Mouse (Mus musculus): ENCODE measurements around the gene Armc7.
"Not testable (repeated sequence)": the region's sequence is repeated elsewhere in the genome, so short reads cannot be mapped to it uniquely, and the experiment has no call there.

Gene Armc7

GRCm38 (mm10) chr11:115526446-115526845 lies 51.0 kb downstream of the Armc7 start:
- not testable (repeated sequence) for DNase-seq (ENCODE audit: low read depth, low spot score)

- no peak for DNase-seq (ENCODE audit: low read depth, low spot score)
Observed at GRCm38 (mm10) chr11:115534759-115535371, 59.4 kb downstream of the Armc7 start.

DNA sequence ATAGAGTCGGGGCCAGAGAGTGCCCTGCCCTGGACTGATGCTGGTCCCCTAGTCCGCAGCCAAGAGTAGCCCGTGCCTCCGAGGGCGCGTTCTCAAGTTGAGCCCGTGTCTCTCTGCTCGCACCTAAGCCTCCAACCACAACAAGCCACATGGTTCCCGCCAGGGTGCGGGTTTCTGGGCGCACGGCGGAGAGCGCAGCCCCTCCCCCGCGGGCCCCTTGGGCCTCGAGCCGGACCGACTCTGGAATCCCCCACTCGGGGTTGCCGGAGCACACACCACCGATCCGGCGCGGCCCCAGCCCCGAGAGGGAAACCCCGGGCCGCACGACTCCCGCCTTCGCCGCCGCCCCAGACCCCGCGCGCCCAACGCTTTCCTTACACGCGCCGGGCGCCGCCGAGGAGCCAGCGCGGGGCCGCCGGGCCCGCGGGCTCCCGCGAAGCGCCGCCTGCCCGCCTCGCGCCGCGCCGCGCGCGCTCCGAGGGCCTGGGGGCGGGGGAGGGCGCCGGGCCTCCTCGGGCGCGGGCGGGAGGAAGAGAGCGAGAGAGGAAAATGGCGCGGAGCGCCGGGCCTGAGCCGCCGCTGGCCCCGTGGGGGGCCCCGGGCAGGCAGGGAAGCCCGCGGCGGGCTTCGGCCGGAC lies 60.1 kb downstream of the Armc7 start:
- no peak for DNase-seq (ENCODE audit: low read depth, low spot score)

DNA sequence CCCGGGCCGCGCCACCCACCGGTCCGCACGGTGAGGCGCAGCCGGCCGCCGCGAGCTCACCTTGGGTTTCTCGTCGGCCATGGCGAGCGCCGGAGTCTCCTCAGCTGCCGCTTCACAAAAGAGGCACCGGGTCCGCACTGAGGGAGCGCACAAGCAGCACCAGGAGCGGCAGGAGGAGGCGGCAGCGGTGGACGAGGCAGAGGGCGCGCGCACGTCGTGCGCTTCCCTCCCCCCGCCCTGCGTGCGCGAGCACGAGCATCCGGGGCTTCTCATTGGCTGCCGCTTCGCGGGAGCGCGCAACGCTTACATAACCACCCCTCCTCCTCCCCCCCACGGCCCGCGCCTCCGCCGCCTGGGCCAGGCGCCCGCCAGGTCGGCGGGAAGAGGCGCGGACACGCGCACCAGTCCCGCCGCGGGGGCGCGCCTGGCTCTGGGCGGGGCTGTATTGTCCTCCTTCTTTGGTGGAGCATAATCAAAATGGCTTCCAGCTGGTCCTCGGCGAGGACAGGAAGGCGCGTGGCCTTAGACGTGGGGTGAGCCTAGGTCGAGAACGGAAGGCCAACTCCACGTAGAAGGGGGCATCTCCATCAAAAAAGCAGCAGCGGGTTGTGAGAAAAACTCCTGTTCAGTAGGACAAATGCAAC lies 60.7 kb downstream of the Armc7 start, which contains the start of gene Sumo2:
Gene Sumo2, minus strand, starts transcription at position 239 of the 644 bp plus-strand sequence.
- peak; percentile 98 for DNase-seq (ENCODE audit: low read depth, low spot score)

DNA sequence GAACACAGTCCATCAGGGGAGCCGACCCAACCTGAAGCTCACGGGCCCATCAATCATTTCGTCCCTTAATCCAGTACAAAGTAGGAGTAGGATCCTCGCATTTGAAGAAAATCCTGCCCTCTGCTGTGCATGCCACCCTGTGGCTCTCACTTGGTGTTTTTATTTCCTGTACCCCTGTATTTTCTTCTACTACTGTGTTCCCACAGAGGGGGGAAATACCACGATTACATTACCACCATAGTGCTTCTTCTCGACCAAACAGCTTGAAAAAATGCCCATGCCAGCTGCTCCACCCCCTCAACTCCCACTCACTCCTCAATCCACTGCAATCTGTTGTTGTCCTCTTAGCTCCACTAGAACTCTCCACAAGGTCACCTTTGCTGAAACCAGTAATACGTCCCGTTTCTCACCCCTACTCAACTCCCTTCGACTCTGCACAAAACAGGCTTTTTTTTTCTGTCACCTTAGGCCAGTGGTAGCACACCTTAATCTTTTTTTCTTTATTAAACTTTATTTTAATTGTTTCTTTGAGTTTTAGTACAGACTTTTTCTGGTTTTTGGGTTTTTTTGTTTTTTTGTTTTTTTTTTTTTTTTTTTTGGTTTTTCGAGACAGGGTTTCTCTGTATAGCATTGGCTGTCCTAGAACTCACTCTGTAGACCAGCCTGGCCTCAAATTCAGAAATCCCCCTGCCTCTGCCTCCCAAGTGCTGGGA lies 61.5 kb downstream of the Armc7 start:
- DNase-seq (ENCODE audit: low read depth, low spot score): no peak

DNA sequence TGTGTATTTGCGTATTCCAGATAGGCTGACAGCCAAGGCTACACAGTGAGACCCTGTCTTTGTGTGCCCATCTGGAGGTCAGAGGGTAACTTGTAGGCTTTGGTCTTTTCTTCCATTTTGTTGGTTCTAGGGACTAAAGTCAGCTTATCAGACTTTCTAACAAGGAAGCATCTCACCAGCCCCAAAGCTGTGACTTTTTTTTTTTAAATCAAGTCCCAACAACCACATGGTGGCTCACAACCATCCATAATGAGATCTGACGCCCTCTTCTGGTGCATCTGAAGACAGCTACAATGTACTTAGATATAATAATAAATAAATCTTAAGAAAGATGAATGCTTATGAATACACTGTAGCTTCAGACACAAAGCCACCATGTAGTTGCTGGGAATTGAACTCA lies 62.6 kb downstream of the Armc7 start:
- no peak for DNase-seq (ENCODE audit: low read depth, low spot score)
